ENCODE assay signal across 11 mouse cellular contexts in the genomic region with DNA sequence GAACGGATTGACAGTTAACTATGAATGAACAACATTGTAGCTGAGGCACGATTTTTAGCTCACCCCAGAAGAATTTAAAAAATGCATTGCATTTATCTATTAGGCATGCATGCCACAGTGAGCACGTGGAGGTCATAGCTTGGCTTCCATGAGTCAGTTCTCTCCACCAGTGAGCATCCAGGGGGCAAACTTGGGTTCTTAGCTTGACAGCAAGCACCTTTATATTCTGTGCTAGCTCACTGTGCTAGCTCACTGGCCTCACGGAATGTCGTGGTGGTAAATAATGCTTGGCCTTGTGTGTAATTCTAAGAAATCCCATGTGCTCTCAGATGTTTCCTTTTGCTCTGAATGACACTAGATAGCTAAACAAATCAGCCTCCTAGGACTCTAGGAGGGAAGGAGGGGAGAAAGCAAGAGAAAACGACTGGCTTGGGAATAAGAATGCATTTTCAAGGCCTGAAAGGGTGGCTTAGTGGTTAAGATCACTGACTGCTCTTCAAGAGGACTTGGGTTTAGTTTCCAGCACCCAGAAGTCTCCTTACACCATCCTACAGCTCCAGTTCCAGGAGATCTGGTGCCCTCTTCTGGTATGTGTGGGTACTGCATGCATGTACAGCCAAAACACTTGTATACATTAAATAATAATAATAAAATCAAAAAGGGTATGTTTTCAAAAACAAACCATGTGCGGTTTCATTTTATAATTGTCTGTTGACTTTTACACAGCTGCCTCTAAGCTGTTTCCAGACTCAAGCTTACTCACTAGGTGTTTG.
A peak's percentile ranks its signal among the peaks of the same experiment; 100 is the strongest.
DNase-seq lines count a peak whose midpoint lies in the region; TF ChIP-seq lines count a peak whose summit lies in the region.
"Had no signal": no experiment of that assay in that cellular context is flagged by ENCODE, and none has a peak within 500 bp of the region (broad histone marks: within the 10 kb centered on the region; RNA-seq: fewer than 3 reads in every experiment).

No protein-coding gene starts in this region.

- peak; percentile 12 for DNase-seq in kidney, postnatal 10 days
- no peak for DNase-seq in kidney, adult 8-10 months
- peak; percentile 13 for DNase-seq in 416B (ENCODE audit: low read depth)
- no peak for DNase-seq in right cerebral cortex, adult 18-20 months
- no peak for DNase-seq in right cerebral cortex, postnatal 36 days (ENCODE audit: low spot score in 2 of 2)
- DNase-seq: left cerebral cortex, postnatal 4 days had no signal

- no peak for TF ChIP-seq POLR2A in cortical plate, adult 2 months (IDR thresholded peaks at IDR 0.05; ENCODE audit: extremely low read depth, insufficient read depth, low read length)

- H3K9me3 ChIP-seq in E14TG2a.4 (ENCODE audit: low read length), result peaks cover 6% of the 10 kb centered on the region
- H3K9me3 ChIP-seq: embryonic facial prominence, embryonic 12.5 days; stomach, embryonic 15.5 days had no signal

- TF ChIP-seq CTCF in E14TG2a.4 (conservative IDR thresholded peaks at IDR 0.05; ENCODE audit: low read length), result peak; percentile 82
- TF ChIP-seq CTCF in cortical plate, adult 2 months (IDR thresholded peaks at IDR 0.05; ENCODE audit: extremely low read depth, insufficient read depth, low read length), result peak; percentile 29; the same call in 1 of the 2 replicates

- no peaks in the 10 kb centered on the region for H3K36me3 ChIP-seq in E14TG2a.4 (ENCODE audit: insufficient read depth, low read length)
- H3K36me3 ChIP-seq: embryonic facial prominence, embryonic 12.5 days; hindbrain, embryonic 13.5 days; stomach, embryonic 15.5 days had no signal

- no peak overlapping the region for H3K27ac ChIP-seq in cortical plate, adult 2 months (ENCODE audit: insufficient read depth, low read length)
- H3K27ac ChIP-seq: embryonic facial prominence, embryonic 12.5 days; hindbrain, embryonic 13.5 days; stomach, embryonic 15.5 days had no signal

- H3K27me3 ChIP-seq in E14TG2a.4 (ENCODE audit: insufficient read depth, low read length), result no peaks in the 10 kb centered on the region
- H3K27me3 ChIP-seq: embryonic facial prominence, embryonic 12.5 days; hindbrain, embryonic 13.5 days; stomach, embryonic 15.5 days had no signal

- no peaks in the 10 kb centered on the region for H3K4me1 ChIP-seq in E14TG2a.4 (replicated peaks; ENCODE audit: low read depth, low read length)
- H3K4me1 ChIP-seq in cortical plate, adult 2 months (ENCODE audit: control insufficient read depth, insufficient read depth, low read length), result no peaks in the 10 kb centered on the region
- H3K4me1 ChIP-seq: embryonic facial prominence, embryonic 12.5 days; hindbrain, embryonic 13.5 days; stomach, embryonic 15.5 days had no signal

- no peak overlapping the region for H3K4me3 ChIP-seq in E14TG2a.4 (replicated peaks; ENCODE audit: low read length)
- H3K4me3 ChIP-seq in cortical plate, adult 2 months (ENCODE audit: insufficient read depth, low read length), result no peak overlapping the region
- H3K4me3 ChIP-seq: embryonic facial prominence, embryonic 12.5 days; hindbrain, embryonic 13.5 days; stomach, embryonic 15.5 days had no signal

Comparison
In these comparisons a context has a peak if more than half of its experiments do, and no peak if none do; other contexts are left out.
1. DNase-seq: peak in kidney, postnatal 10 days (single experiment) and 416B (single experiment); none in kidney, adult 8-10 months (0 of 2), right cerebral cortex, adult 18-20 months (single experiment) and right cerebral cortex, postnatal 36 days (0 of 2).